Mouse (Mus musculus) intestine, embryonic 14.5 days (tissue): ENCODE measurements around the gene Ago4. TPM values are rescaled to one million over a fixed set of nuclear protein-coding genes. Genes with fewer than 3 reads are reported as not detected.

Experiments used
- ATAC-seq: fragments of 200-750 bp; cut with Nextera tagmentation; replicated peaks from 2 replicates; pipeline ENCODE4 v1.8.0; 2017; ENCODE audit warnings: low read depth, moderate number of reproducible peaks, moderate TSS enrichment, moderate library complexity; ENCODE audit not compliant: low FRiP score, low TSS enrichment
- DNase-seq: peaks from one replicate; pipeline ENCODE4 v3.0.0-alpha.2; 2018; ENCODE audit warnings: low spot score
- H3K27ac ChIP-seq: fragments of 300-500 bp; sonication (generic); 2 replicates; pipeline ENCODE4 v1.5.1; 2014; ENCODE audit warnings: low read depth, mild to moderate bottlenecking, control low read depth
- H3K27me3 ChIP-seq: fragments of 300-500 bp; sonication (generic); replicated peaks from 2 replicates; pipeline ENCODE4 v1.6.1; 2014; ENCODE audit warnings: low read length, control low read depth; ENCODE audit not compliant: control insufficient read depth, insufficient read depth
- H3K36me3 ChIP-seq: fragments of 300-500 bp; sonication (generic); 2 replicates; pipeline ENCODE4 v1.6.1; 2014; ENCODE audit warnings: low read length, control low read depth; ENCODE audit not compliant: control insufficient read depth, insufficient read depth
- H3K4me1 ChIP-seq: fragments of 300-500 bp; sonication (generic); replicated peaks from 2 replicates; pipeline ENCODE4 v1.6.1; 2014; ENCODE audit warnings: low read length, control low read depth, mixed read lengths; ENCODE audit not compliant: control insufficient read depth, insufficient read depth
- H3K4me2 ChIP-seq: fragments of 300-500 bp; sonication (generic); 2 replicates; pipeline ENCODE4 v1.6.1; 2014; ENCODE audit warnings: low read length
- H3K4me3 ChIP-seq: fragments of 300-500 bp; sonication (generic); 2 replicates; pipeline ENCODE4 v1.5.1; 2014; ENCODE audit warnings: low read depth, low read length, control low read depth, mixed read lengths
- H3K9ac ChIP-seq: fragments of 300-500 bp; sonication (generic); 2 replicates; pipeline ENCODE4 v1.6.1; 2014; ENCODE audit warnings: mild to moderate bottlenecking, low read length
- H3K9me3 ChIP-seq: fragments of 300-500 bp; sonication (generic); 2 replicates; pipeline ENCODE4 v1.6.1; 2016; ENCODE audit warnings: low read length, control low read depth; ENCODE audit not compliant: control insufficient read depth
- WGBS: fragments of 180-500 bp; shearing (Covaris S2); extraction: QIAGEN DNeasy Blood & Tissue Kit; methylation state at CpG from one replicate; pipeline ENCODE4 v1.1.7; 2014; 5-methylcytosine and 5-hydroxymethylcytosine counted together
- polyA plus RNA-seq: library from polyadenylated mRNA; unstranded; fragments of >200 nt; fragmentation: Nextera tagmentation; extraction: Ambion mirVana; gene quantifications from 2 replicates; pipeline ENCODE4 v1.2.1, GENCODE M21; 2014

Gene Ago4
- 1.4 TPM in 2 replicates for polyA plus RNA-seq

GRCm38 (mm10) chr4:126532827-126533728 lies at the start of gene Ago4:
Gene Ago4, minus strand, starts transcription at chr4:126533472.
- H3K27ac ChIP-seq, result no peak within 1 kb of the TSS
- H3K27me3 ChIP-seq, result no peaks in the 10 kb centered on the region
- peaks cover 6% of the 10 kb centered on the region; the same call in 1 of the 2 replicates for H3K4me1 ChIP-seq
- H3K4me3 ChIP-seq, result peak within 1 kb of the TSS; percentile 83
- WGBS, result under 1% methylated on average over 59 of the region's 120 CpGs
- H3K9me3 ChIP-seq, result no peaks in the 10 kb centered on the region
- H3K4me2 ChIP-seq, result peak within 1 kb of the TSS; percentile 94
- peak within 1 kb of the TSS; percentile 69 for H3K9ac ChIP-seq
- DNase-seq (peak; percentile 69), ATAC-seq (peak; percentile 92)
- no peaks in the 10 kb centered on the region for H3K36me3 ChIP-seq

- Histone ChIP-seq H3K9ac (no peak overlapping the region), H3K27ac (no peak overlapping the region), H3K4me2 (no peak overlapping the region), H3K4me3 (no peak overlapping the region), H3K9me3 (peaks cover 6% of the 10 kb centered on the region; the same call in 1 of the 2 replicates), H3K36me3 (peaks cover 93% of the 10 kb centered on the region), H3K4me1 (no peaks in the 10 kb centered on the region), H3K27me3 (no peaks in the 10 kb centered on the region)
- no peak for DNase-seq
- no peak for ATAC-seq
- 88% methylated on average over 2 of the region's 2 CpGs for WGBS
Observed at GRCm38 (mm10) chr4:126579077-126579476, 45.8 kb upstream of the Ago4 start.

- H3K4me1 ChIP-seq, result no peaks in the 10 kb centered on the region
- H3K27me3 ChIP-seq, result no peaks in the 10 kb centered on the region
- H3K27ac ChIP-seq, result no peak overlapping the region
- H3K9me3 ChIP-seq, result peaks cover 6% of the 10 kb centered on the region; the same call in 1 of the 2 replicates
- ATAC-seq, result no peak
- peaks cover 95% of the 10 kb centered on the region for H3K36me3 ChIP-seq
- H3K4me3 ChIP-seq, result no peak overlapping the region
- no peak overlapping the region for H3K4me2 ChIP-seq
- WGBS, result 86% methylated on average over 3 of the region's 3 CpGs
- H3K9ac ChIP-seq, result no peak overlapping the region
- DNase-seq, result no peak
Observed at GRCm38 (mm10) chr4:126577920-126578319, 44.6 kb upstream of the Ago4 start.

- Histone ChIP-seq H3K36me3 (peaks cover 97% of the 10 kb centered on the region), H3K27me3 (no peaks in the 10 kb centered on the region), H3K4me2 (no peak overlapping the region), H3K9ac (no peak overlapping the region), H3K27ac (no peak overlapping the region), H3K4me3 (no peak overlapping the region), H3K9me3 (peaks cover 6% of the 10 kb centered on the region; the same call in 1 of the 2 replicates), H3K4me1 (no peaks in the 10 kb centered on the region)
- DNase-seq, result no peak
- 95% methylated on average over 5 of the region's 5 CpGs for WGBS
- no peak for ATAC-seq
Observed at GRCm38 (mm10) chr4:126576281-126576680, 43.0 kb upstream of the Ago4 start.

- no peak overlapping the region for H3K9ac ChIP-seq
- no peaks in the 10 kb centered on the region for H3K4me1 ChIP-seq
- 93% methylated on average over 3 of the region's 3 CpGs for WGBS
- H3K27me3 ChIP-seq, result no peaks in the 10 kb centered on the region
- ATAC-seq, result no peak
- DNase-seq, result no peak
- H3K4me3 ChIP-seq, result no peak overlapping the region
- H3K9me3 ChIP-seq, result peaks cover 5% of the 10 kb centered on the region; the same call in 1 of the 2 replicates
- H3K4me2 ChIP-seq, result no peak overlapping the region
- peaks cover 94% of the 10 kb centered on the region for H3K36me3 ChIP-seq
- no peak overlapping the region for H3K27ac ChIP-seq
Observed at GRCm38 (mm10) chr4:126569783-126570182, 36.5 kb upstream of the Ago4 start.

GRCm38 (mm10) chr4:126567243-126567642 lies 34.0 kb upstream of the Ago4 start:
- no peak for DNase-seq
- WGBS, result 95% methylated on average over 4 of the region's 4 CpGs
- Histone ChIP-seq H3K9ac (no peak overlapping the region), H3K4me2 (no peak overlapping the region), H3K4me1 (no peaks in the 10 kb centered on the region), H3K4me3 (no peak overlapping the region), H3K27me3 (no peaks in the 10 kb centered on the region), H3K9me3 (no peaks in the 10 kb centered on the region), H3K36me3 (peaks cover 90% of the 10 kb centered on the region), H3K27ac (no peak overlapping the region)
- no peak for ATAC-seq

- DNase-seq (no peak), ATAC-seq (no peak)
- Histone ChIP-seq H3K4me2 (no peak overlapping the region), H3K9me3 (no peaks in the 10 kb centered on the region), H3K4me3 (no peak overlapping the region), H3K27ac (no peak overlapping the region), H3K9ac (no peak overlapping the region), H3K36me3 (peaks cover 76% of the 10 kb centered on the region), H3K27me3 (no peaks in the 10 kb centered on the region), H3K4me1 (no peaks in the 10 kb centered on the region)
- WGBS, result 87% methylated on average over 6 of the region's 6 CpGs
Observed at GRCm38 (mm10) chr4:126563798-126564197, 30.5 kb upstream of the Ago4 start.

GRCm38 (mm10) chr4:126556809-126557711 lies 23.8 kb upstream of the Ago4 start, which contains the start of gene Clspn:
Gene Clspn, plus strand, starts transcription at chr4:126556935.
- Histone ChIP-seq H3K27me3 (no peaks in the 10 kb centered on the region), H3K9me3 (no peaks in the 10 kb centered on the region), H3K4me1 (peaks cover 7% of the 10 kb centered on the region; the same call in 1 of the 2 replicates), H3K4me2 (peak within 1 kb of the TSS; percentile 55), H3K36me3 (peaks cover 20% of the 10 kb centered on the region), H3K27ac (peak within 1 kb of the TSS; percentile 62), H3K9ac (peak within 1 kb of the TSS; percentile 59), H3K4me3 (peak within 1 kb of the TSS; percentile 63)
- under 1% methylated on average over 47 of the region's 54 CpGs for WGBS
- ATAC-seq (peak; percentile 95), DNase-seq (peak; percentile 98)
